Mouse (Mus musculus) layer of hippocampus, postnatal 36 days (tissue): ENCODE data around the gene Hsd17b7. TPM values are rescaled to one million over a fixed set of nuclear protein-coding genes. Genes with fewer than 3 reads are reported as not detected.
"Not testable (repeated sequence)": the region's sequence is repeated elsewhere in the genome, so short reads cannot be mapped to it uniquely, and the experiment has no call there.

ENCODE experiments used
- DNase-seq, 2 experiments: peaks; one replicate each; pipeline ENCODE4 v3.0.0; 2022
- total RNA-seq, 2 experiments: library from RNA; stranded (reverse); gene quantifications; 2 replicates each; pipeline ENCODE4 v1.2.3; 2021

Gene Hsd17b7
- total RNA-seq = 10 to 100 TPM; 15.0 to 15.4 TPM

DNA sequence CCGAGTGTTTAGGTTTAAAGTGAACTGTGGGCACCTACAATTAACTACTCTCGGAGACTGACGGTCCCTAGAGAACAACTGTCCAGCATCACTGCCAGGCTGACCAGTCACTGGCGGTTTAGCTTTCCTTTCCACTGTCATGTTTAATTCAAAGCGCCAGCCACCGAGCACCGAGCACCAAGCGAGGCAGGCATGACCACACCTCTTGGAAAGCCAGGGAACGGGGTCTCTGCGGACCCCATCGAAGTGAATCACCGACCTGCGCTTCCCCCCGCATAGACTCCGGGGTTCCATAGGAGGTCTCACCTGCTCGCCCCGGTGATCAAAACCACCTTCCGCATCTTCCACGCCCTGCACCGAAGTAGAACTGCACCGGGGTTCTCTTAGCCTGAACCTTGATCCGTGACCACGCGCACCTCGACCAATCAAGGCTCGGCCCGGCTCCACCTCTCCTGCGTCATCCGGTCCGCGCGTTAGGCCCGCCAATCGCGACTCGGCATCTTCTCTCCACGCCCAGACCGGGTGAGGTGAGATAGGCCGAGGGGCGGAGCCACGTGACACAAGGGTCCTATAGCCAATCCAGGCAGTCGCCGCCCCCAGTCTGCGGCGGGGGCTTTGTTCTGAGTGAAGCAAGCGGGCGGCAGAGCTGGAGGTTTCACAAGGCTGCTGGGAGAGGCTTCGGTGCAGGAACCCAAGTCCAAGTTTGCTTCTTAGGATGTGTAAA is at the start of gene Hsd17b7:
Gene Hsd17b7, minus strand, starts transcription at position 450 of the 724 bp plus-strand sequence.
- DNase-seq = peak; percentile 97 to 98

DNA sequence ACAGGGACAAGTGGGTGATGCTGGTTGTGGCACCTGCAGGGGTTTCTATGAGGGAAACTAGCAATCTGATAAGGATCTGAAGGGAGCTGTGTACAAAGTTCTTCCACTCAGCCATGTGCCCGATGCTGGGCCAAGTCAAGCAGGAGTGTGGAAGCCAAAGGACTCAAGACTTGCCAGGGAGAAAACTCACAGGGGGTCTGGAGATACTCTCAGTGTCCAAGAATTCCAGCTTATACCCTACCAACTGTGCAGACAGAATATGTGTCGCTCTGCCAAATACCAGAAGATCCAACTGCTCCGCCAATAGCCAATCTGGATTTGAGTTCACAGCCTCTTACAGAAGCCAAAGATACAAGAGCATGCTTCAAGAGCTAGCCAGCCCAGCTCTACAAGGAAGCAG is 45.7 kb upstream of the Hsd17b7 start:
- no peak for DNase-seq

DNA sequence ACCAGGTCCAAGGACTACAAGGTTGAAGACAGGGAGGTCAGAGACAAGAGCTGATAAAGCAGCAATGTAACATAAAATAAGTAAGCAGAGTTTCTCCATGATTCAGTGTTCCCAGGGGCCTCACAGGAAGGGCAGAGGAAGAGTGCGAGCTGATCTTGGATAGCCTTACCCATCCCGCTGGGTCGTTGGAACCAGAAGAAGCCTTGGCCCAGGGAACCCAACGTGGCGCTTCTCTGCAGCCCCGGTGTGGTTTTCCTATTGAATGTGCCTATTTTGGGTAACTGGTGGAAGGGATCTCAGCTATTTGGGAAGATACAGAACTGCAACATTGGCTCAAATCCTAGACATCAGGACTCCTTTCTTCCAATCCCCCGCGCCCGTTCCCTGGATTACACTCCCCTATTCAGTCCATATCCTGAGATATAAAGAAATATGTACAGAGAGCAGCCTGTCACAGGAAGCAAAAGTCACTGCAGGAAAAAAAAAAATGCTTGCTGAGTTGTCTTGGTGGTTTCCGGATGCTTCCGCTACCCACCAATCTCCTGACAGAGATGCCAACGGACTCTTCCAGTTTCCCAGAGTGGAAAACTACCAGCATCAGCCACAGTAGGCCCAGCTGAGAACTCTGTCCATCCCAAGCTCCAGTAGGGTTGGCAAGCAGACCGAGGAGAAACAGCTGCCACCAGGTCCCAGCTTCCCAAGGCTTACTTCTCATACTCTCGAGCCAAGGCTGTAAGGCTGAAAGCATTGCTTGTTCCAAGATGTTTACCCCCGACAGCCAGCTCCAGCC is 41.9 kb upstream of the Hsd17b7 start:
- no peak for DNase-seq

DNA sequence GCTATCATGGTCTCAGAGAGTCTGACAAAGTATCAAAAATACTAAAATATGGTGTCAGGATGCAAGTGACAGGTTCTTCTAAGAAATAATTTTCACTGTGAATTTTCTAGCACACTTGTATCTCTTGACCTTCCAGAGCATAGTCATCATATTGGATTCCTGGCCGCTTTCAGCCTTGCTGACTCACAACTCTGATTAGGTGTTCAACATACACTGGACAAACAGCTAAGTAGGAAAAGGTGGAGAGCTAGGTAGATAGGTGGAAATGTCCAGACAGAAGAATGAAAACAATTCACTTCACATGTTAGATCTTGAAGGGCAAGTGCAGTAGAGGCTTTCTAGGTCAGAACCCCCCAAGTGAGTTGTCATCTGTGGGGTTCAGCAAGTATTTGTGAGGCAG is 40.3 kb upstream of the Hsd17b7 start:
- no peak for DNase-seq

DNA sequence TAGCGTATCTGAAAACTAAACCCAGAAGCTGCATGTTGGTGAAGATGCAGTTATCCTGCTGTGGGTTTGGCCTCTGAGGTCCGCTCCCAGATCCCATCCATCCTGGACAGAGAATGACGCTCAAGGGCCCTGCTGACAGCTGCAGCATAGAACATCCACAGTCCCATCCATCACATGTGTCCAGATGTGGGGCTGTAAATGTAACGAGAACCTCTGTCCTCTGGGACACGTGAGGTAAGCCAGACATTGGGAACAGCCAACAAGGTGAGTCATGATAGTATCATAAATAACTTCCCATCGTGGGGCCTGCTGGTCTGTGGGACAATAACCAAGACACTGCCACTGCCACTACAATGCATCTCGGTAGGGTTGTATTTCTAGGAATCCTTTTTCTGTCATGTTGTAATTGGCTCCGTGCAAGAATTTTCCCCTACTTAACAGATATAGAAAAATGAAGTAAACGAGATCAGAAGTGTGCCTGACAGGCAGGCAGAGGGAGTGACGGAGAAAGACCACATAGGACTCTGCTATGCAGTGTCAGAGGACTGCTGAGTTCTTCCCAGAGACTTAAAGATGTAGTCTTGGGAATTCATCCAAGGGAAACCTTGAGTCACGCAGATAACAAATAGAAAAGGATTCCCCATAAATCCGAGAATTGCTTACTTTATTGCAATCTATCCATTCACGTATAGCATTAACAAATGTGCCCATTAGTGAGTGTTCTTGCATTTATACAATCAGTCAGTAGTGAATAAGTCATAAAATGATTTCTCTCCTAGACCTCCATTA is 39.6 kb upstream of the Hsd17b7 start:
- no peak for DNase-seq

DNA sequence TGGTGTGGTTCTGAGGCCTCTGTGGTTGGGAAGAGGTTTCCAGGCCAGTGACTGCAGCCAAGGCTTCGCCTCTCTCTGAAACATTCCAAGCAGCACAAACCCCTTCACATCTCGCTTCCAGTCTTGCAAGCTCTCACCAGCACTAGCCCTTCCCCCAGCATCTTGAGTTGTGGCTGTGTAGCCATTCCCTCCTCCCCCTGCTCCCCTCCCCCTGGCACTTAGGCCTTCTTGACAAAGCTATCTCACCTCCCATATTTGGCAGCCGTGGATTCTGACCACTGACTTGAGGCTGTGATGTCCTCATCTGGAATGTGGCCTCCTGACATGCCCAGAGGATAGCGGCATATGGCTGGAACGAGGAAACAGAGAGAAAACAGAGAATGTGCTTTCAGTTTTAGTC is 37.5 kb upstream of the Hsd17b7 start:
- no peak for DNase-seq

DNA sequence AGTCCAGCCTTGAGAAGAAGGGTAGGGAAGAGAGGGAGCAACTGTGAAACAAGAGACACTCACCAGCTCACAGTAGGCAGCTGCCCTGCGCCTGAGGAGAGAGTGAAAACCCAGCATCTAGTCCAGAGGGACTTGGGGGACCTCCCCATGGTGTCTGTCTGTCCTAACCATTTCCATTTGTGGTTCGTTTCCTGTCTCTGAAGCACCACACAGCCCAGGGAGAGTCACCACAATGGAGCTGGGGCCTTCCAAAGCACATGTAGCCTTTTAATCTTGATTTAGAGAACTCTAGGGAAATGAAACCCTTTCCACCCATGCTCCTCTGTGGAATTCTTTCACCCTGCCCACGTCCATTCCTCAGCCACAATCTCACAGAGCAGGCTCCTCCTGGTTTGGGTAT is 36.3 kb upstream of the Hsd17b7 start:
- no peak for DNase-seq

DNA sequence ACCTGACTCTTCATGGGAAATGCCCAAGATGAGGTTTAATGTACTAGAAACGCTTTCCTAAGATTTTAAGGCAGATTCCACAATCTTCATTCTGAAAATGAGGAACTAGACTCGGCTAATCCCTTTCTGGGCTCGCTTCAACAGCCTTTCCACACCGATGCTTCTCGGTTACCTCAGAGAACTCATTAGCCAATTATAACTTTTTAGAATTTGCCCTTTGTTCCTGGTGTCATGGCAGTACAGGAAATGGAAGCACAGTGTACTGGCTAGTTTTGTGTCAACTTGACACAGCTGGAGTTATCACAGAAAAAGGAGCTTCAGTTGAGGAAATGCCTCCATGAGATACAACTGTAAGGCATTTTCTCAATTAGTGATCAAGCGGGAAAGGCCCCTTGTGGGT is 24.9 kb upstream of the Hsd17b7 start:
- not testable (repeated sequence) for DNase-seq

DNA sequence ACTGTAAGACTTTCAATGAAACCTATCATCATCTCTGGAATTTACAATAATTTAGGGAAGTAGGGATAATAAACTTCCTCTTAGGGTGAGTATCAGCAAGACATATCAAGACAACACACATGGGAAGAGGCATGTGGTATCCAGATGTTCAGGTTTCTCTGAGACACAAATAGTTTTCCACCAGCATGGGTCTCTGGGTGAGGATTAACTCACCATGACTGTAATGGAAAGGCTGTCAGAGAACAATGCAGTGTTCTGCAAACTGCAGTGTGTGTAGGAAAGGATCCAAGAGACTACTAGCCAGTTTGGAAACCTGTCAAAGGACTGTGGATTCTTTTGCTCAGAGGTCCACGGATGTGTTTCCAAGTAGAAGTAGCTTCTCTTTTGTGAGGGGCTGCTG is 17.1 kb upstream of the Hsd17b7 start:
- no peak for DNase-seq

DNA sequence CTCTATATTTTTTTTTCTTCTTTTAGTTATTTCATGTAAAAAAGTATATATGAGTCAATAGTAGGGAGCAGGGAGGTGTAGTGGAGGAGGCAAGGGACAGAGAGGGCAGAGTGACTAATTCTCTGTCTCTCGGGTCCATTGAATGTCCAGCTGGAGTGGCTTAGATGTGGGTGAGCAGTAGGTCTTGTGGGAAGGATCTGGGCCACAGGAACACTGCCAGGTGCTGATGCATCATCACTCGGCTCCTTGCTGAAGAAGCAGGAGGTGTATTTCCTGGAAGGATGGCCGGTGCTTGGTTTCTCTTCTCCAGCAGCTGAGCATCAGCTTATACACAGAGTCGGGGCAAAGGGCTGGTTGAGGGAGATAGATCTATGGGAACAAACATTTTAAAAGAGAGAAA is 8.6 kb upstream of the Hsd17b7 start:
- no peak for DNase-seq

DNA sequence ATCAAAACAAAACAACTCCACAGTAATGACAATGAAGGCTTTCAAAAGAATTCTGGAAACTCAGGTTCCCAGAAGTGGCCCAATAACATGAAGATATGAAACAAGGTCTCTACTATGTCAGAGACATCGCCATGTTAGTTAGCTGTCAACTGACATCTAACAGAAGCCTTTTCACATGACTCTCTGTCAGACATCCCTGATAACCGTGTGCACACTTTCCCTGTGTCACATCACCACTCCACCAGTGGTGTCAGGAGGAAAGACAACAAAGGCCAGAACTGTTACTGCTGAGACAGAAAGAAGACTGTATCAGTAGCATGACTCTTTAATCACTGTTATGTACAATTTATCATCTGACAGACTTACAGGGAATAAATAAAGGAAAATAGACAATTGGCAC is 3.0 kb upstream of the Hsd17b7 start:
- no peak for DNase-seq

DNA sequence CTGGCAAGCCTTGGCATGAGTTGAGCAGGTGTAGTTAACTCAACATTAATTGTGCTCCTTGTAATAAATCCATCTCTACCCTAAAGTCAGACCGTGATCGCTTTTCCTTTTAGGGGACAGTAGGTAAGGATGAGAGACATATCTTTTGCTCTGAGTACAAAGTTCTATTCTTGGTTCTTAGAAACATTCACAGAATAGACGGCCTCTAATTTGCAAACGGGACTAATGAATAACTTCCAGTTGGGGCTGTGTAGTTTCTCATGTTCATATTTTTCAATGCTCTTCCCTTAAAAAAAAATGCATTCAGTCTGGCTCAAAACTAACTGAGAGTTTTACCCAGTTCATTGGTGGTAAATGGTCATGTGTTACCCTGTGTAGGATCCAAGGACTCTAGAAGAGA is 1.9 kb upstream of the Hsd17b7 start:
- DNase-seq = no peak

DNA sequence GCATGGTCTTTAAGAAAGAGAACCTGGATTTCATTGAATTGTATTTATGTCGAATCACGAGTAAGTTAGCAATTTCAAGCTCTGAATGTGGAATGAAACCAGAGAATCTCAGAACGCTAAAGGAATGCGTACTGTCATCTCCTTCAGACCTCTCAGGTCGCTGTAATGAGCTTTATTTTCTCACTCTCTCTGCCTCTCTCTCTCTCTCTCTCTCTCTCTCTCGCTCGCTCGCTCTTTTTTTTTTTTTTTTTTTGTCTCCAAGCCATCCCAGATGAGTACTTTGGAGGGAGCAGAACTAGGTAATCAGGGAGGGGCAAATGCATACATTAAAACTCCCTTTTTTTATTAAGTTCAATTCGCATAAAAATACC is 460 bp upstream of the Hsd17b7 start:
- DNase-seq = no peak

DNA sequence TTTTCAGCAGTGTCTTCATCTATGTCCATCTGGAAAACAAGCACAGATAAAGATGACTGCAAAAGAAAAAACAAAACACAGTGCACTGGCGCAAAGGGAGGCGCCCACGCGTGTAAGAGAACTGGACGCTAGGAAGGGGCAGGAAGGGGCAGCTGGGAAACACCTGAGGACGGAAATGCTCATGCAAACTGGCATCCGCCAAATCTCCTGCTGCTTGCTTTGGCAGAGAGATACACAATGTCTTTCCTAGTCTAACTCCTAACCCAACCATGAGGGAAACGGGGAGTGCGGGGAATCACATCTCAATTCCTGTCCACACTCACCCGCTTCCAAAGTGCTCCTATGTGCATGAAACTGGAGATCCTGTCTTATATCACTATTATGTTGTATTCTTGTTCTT is 15.9 kb downstream of the Hsd17b7 start:
- no peak for DNase-seq

DNA sequence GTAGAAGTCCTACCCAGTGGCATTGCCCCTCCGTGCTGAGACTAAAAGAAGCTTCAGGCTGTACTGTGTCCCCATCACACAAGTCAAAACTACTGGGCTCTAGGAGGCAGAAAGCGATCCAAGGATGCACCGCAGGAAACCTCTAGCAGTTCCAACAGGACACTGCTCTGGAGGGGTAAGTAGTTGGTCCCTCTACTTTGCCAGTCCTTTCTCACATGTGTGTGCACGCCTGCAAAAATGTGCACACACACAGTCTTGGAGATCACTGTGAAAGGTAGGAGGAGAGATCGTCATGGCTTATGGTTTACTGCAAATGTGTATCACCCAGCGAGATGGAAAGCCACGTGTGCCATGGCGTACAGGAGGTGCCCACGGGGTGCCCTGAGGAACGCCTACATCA is 16.4 kb downstream of the Hsd17b7 start:
- DNase-seq = no peak

DNA sequence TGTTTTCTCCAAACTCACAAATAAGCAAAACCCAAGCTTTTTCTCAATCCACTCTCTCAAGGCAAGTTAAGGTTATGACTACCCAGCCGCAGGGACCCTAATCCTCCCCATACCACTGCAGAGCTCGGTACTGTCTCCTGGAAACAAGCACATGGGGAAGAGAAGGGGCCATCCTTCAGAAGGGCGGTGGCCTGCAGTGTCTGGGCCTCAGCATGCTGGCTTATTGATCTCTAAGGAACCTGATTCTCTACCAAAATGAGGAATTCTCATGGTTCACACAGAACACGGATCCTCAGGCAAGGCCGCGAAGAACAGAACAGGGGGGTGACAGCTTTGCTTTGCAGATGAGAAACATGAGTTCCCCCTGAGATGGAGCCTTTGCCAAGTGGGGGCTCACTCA is 17.5 kb downstream of the Hsd17b7 start:
- DNase-seq = no peak

DNA sequence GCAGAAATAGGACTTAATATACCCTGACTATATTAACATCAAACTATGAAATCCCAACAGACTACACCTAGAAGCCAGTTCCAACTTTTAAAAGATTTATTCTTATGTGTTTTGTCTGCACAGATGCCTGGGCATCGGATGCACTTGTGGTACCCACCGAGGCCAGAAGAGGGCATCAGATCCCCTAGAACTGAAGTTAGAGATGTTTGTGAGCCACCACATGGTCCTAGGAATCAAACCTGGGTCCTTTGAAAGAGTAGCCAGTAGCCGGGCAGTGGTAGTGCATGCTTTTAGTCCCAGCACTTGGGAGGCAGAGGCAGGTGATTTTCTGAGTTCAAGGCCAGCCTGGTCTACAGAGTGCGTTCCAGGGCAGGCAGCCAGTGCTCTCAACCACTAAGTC is 18.4 kb downstream of the Hsd17b7 start:
- DNase-seq = no peak

DNA sequence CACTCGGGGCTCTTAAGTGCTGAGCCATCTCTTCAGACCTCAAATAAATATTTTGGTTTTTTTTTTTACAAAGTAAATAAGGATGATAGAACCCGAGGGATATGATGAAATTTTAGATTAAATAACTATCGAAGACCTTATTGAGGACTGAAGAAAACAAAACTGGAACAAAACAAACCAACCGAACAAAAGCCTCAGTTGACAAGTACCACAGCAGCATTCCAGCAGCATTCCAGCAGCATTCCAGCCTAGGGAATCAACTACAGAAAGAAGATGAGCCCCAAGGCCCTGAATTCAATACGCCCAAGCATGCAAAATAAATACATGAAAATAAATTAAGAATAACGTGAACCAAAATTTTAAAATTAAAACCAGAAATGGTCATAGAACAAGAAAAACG is 19.1 kb downstream of the Hsd17b7 start:
- DNase-seq = no peak

DNA sequence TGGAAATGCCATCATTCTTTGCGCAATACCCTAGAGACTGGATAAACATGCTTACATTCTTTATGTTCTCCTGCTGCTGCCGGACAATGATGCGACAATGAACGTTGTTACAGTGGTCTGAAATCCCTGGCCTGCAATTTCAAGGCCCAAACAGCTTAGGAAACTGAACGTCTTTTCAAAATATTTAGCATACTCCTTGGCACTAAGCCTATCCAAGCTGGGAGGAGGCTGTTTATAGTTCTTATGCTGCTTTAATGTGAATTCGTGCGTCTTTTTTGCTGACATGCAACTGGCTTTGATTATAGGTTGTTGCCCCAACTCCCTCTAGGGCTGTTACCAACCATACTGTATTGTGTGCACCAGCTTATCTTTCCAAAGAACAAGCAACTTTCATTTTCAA is 20.2 kb downstream of the Hsd17b7 start:
- no peak for DNase-seq

DNA sequence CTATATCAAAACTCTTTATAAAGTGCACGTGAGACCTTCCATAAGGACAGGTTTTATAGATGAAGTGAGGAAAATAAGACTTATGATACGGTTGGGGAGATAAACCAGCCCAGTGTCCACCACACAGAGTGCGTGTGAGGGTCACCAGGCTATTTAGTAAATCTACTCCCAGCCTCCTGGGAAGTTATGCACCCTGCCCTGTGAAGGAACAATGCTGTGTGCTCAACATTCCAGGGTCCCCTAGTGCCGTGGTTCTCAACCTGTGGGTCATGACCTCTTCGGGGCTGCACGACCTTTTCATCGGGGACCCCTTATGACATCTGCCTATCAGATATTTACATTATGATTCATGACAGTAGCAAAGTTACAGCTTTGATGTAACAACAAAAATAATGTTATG is 20.8 kb downstream of the Hsd17b7 start:
- no peak for DNase-seq

DNA sequence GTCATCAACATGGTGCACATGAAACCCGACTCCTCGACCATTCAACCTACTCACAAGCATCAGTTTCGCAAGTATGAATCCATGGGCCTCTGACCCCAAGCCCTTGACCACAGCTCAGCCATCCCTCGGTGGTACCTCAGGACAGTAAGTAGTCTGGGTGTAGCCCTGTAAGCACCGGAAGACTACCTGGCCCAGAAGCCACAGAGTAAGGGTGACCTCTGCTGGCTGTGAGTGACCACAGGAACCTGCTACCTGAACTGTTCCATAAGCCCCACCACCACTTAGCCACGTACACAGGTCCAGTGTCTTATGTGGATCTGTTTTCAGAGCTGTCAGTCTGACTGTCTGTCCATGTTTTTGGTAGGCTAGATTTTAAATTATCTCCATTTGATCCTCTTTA is 21.4 kb downstream of the Hsd17b7 start:
- no peak for DNase-seq

DNA sequence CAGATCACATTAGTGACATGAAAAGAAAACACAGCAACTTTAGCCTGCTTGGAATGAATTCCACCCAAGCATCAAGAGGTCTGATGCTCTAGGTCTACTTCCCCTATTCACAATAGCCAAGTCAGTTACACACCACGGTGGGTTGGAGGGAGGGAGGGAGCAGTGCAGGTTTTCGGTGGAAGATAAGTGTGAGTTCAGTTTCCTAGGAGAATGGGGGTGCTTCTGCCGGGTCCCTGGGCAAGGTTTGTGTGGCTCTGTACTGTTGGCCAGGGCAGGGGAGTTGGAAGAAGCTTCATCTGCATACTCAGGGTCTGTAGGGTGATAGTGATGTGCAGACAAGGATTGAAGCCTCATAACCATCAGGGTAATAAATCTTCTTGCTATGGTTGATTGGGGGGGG is 23.0 kb downstream of the Hsd17b7 start:
- no peak for DNase-seq

DNA sequence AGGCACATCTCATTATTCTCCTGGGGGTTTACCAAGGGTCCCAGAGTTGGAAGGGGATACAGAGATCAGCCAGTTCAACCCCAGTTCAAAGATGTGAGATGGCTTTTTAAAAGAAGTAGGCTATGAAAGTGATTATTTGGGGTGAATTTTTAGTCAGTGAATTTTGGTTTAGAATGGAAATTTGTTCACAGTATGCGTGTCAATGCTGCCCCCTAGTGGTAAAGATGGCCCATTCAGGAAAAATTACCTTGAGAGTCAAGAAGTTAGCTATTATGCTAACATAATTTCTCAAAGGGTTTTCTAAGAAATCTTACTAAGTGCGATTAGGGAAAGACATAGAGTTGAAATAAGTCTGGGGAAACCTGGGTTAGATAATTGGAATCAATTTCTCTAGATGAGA is 29.7 kb downstream of the Hsd17b7 start:
- peak in 1 of 2 experiments; percentile 32 for DNase-seq
